Mouse (Mus musculus) CH12.LX (cell line): ENCODE data around the gene Zfp385c. TPM values are rescaled to one million over a fixed set of nuclear protein-coding genes. Genes with fewer than 3 reads are reported as not detected.

ENCODE experiments used
- DNase-seq: peaks from one replicate; pipeline ENCODE4 v3.0.0-alpha.2; 2013; ENCODE audit errors: extremely low read depth
- H3K27ac ChIP-seq: 2 replicates; pipeline ENCODE4 v1.5.1; 2012; ENCODE audit warnings: low read depth, mild to moderate bottlenecking, control low read depth, moderate library complexity; ENCODE audit not compliant: insufficient read depth
- H3K27me3 ChIP-seq: replicated peaks from 2 replicates; pipeline ENCODE3; 2012; ENCODE audit warnings: inconsistent platforms
- H3K36me3 ChIP-seq, 2 experiments: replicated peaks in 1 of 2; 2 replicates each; pipeline versions ENCODE3 to v1.6.1; 2012; ENCODE audit warnings: inconsistent platforms in 1 of 2, low read length in 1 of 2, mild to moderate bottlenecking in 1 of 2, mixed read lengths in 1 of 2, moderate library complexity in 1 of 2; ENCODE audit not compliant: control insufficient read depth in 1 of 2, insufficient read depth in 1 of 2
- H3K4me1 ChIP-seq, 2 experiments: 2 replicates each; pipeline ENCODE4 v1.6.1; 2012; ENCODE audit warnings: inconsistent platforms in 1 of 2, moderate library complexity in 1 of 2; ENCODE audit not compliant: insufficient read depth in 2 of 2, control insufficient read depth in 1 of 2
- H3K4me2 ChIP-seq: 2 replicates; pipeline ENCODE4 v1.6.1; 2012; ENCODE audit warnings: low read depth, mild to moderate bottlenecking, control low read depth; ENCODE audit not compliant: poor library complexity, insufficient read depth, severe bottlenecking
- H3K4me3 ChIP-seq, 3 experiments: fragments of 150-350 bp in 1 of 3; sonication (generic) in 1 of 3; replicated peaks in 1 of 3; 2 replicates each; pipeline versions ENCODE3 to v1.5.1; 2011 to 2012; ENCODE audit warnings: low read depth in 2 of 3, low read length in 2 of 3, mild to moderate bottlenecking in 2 of 3, moderate library complexity in 2 of 3, control low read depth in 1 of 3, improper control_type of control experiment in 1 of 3, inconsistent platforms in 1 of 3, mixed read lengths in 1 of 3; ENCODE audit not compliant: poor library complexity in 1 of 3
- H3K79me2 ChIP-seq: replicated peaks from 2 replicates; pipeline ENCODE4 v1.6.1; 2012; ENCODE audit warnings: mild to moderate bottlenecking, moderate library complexity; ENCODE audit not compliant: control insufficient read depth, poor library complexity, insufficient read depth, severe bottlenecking; ENCODE audit errors: extremely low read depth
- H3K9ac ChIP-seq: 2 replicates; pipeline ENCODE4 v1.6.1; 2012; ENCODE audit warnings: low read depth, mild to moderate bottlenecking, control low read depth, moderate library complexity; ENCODE audit not compliant: insufficient read depth
- H3K9me3 ChIP-seq: replicated peaks from 2 replicates; pipeline ENCODE3; 2012; ENCODE audit warnings: low read length, inconsistent platforms, mixed read lengths
- BHLHE40 ChIP-seq: IDR thresholded peaks from 2 replicates; pipeline ENCODE4 v1.6.1; 2011; ENCODE audit warnings: mild to moderate bottlenecking, low read depth, low read length, improper control_type of control experiment
- CHD1 ChIP-seq: IDR thresholded peaks from 2 replicates; pipeline ENCODE4 v1.6.1; 2012; ENCODE audit warnings: low read depth, low read length, improper control_type of control experiment, inconsistent platforms
- CHD2 ChIP-seq: IDR thresholded peaks from 2 replicates; pipeline ENCODE4 v1.6.1; 2011; ENCODE audit warnings: low read length, improper control_type of control experiment
- CTCF ChIP-seq, 2 experiments: IDR thresholded peaks in 1 of 2; conservative IDR thresholded peaks in 1 of 2; 2 replicates each; pipeline ENCODE4 v1.5.1; 2011 to 2012; ENCODE audit warnings: low read depth in 2 of 2, low read length in 2 of 2, improper control_type of control experiment in 1 of 2, inconsistent platforms in 1 of 2, mild to moderate bottlenecking in 1 of 2, moderate library complexity in 1 of 2
- E2F4 ChIP-seq: IDR thresholded peaks from 2 replicates; pipeline ENCODE4 v1.6.1; 2011; ENCODE audit warnings: low read depth, low read length, improper control_type of control experiment; ENCODE audit not compliant: insufficient replicate concordance
- ELF1 ChIP-seq: IDR thresholded peaks from 2 replicates; pipeline ENCODE4 v1.6.1; 2014; ENCODE audit warnings: low read depth, mild to moderate bottlenecking, inconsistent platforms, low read length, improper control_type of control experiment
- EP300 ChIP-seq: IDR thresholded peaks from 2 replicates; pipeline ENCODE4 v1.6.1; 2011; ENCODE audit warnings: low read length, improper control_type of control experiment
- ETS1 ChIP-seq: conservative IDR thresholded peaks from 2 replicates; pipeline ENCODE4 v1.6.1; 2012; ENCODE audit warnings: low read depth, mild to moderate bottlenecking, inconsistent platforms, low read length, improper control_type of control experiment, moderate library complexity
- GABPA ChIP-seq: IDR thresholded peaks from 2 replicates; pipeline ENCODE4 v1.6.1; 2012; ENCODE audit warnings: low read depth, low read length, improper control_type of control experiment, inconsistent platforms; ENCODE audit not compliant: insufficient replicate concordance
- HCFC1 ChIP-seq: IDR thresholded peaks from 2 replicates; pipeline ENCODE4 v1.6.1; 2012; ENCODE audit warnings: low read depth, mild to moderate bottlenecking, inconsistent platforms, low read length, improper control_type of control experiment
- IRF4 ChIP-seq: IDR thresholded peaks from 2 replicates; pipeline ENCODE4 v1.6.1; 2014; ENCODE audit warnings: low read depth, mild to moderate bottlenecking, inconsistent platforms, low read length, improper control_type of control experiment
- JUN ChIP-seq: IDR thresholded peaks from 2 replicates; pipeline ENCODE4 v1.6.1; 2011; ENCODE audit warnings: low read depth, mild to moderate bottlenecking, low read length, improper control_type of control experiment, moderate library complexity; ENCODE audit not compliant: insufficient read depth
- JUND ChIP-seq: conservative IDR thresholded peaks from 2 replicates; pipeline ENCODE4 v1.6.1; 2011; ENCODE audit warnings: low read depth, low read length, improper control_type of control experiment
- KAT2A ChIP-seq: IDR thresholded peaks from 2 replicates; pipeline ENCODE4 v1.6.1; 2012; ENCODE audit warnings: low read length, improper control_type of control experiment, inconsistent platforms; ENCODE audit not compliant: insufficient replicate concordance
- MAFK ChIP-seq: IDR thresholded peaks from 2 replicates; pipeline ENCODE4 v1.6.1; 2011; ENCODE audit warnings: low read length, improper control_type of control experiment; ENCODE audit not compliant: insufficient replicate concordance
- MAX ChIP-seq: IDR thresholded peaks from 2 replicates; pipeline ENCODE4 v1.6.1; 2011; ENCODE audit warnings: low read length, improper control_type of control experiment
- MAZ ChIP-seq: IDR thresholded peaks from 2 replicates; pipeline ENCODE4 v1.6.1; 2012; ENCODE audit warnings: low read depth, mild to moderate bottlenecking, inconsistent platforms, low read length, improper control_type of control experiment, moderate library complexity
- MEF2A ChIP-seq: IDR thresholded peaks from 2 replicates; pipeline ENCODE4 v1.6.1; 2014; ENCODE audit warnings: low read depth, mild to moderate bottlenecking, inconsistent platforms, low read length, improper control_type of control experiment, borderline replicate concordance
- MXI1 ChIP-seq: IDR thresholded peaks from 2 replicates; pipeline ENCODE4 v1.6.1; 2011; ENCODE audit warnings: mild to moderate bottlenecking, low read depth, low read length, improper control_type of control experiment
- MYC ChIP-seq: IDR thresholded peaks from 2 replicates; pipeline ENCODE4 v1.6.1; 2011; ENCODE audit warnings: low read depth, mild to moderate bottlenecking, improper control_type of control experiment, low read length
- NELFE ChIP-seq: IDR thresholded peaks from 2 replicates; pipeline ENCODE4 v1.6.1; 2011; ENCODE audit warnings: low read depth, low read length, improper control_type of control experiment
- NRF1 ChIP-seq: IDR thresholded peaks from 2 replicates; pipeline ENCODE4 v1.6.1; 2014; ENCODE audit warnings: low read depth, mild to moderate bottlenecking, inconsistent platforms, low read length, improper control_type of control experiment, moderate library complexity
- PAX5 ChIP-seq: IDR thresholded peaks from 2 replicates; pipeline ENCODE4 v1.6.1; 2012; ENCODE audit warnings: low read length, inconsistent platforms, mixed read lengths
- POLR2A ChIP-seq: IDR thresholded peaks from 2 replicates; pipeline ENCODE4 v1.6.1; 2011; ENCODE audit warnings: low read depth, mild to moderate bottlenecking, improper control_type of control experiment, low read length
- POLR2AphosphoS2 ChIP-seq: IDR thresholded peaks from 2 replicates; pipeline ENCODE4 v1.6.1; 2011; ENCODE audit warnings: low read depth, low read length, improper control_type of control experiment
- RAD21 ChIP-seq: IDR thresholded peaks from 2 replicates; pipeline ENCODE4 v1.6.1; 2011; ENCODE audit warnings: low read depth, mild to moderate bottlenecking, low read length, improper control_type of control experiment, moderate library complexity
- RCOR1 ChIP-seq: conservative IDR thresholded peaks from 2 replicates; pipeline ENCODE4 v1.6.1; 2012; ENCODE audit warnings: low read depth, mild to moderate bottlenecking, inconsistent platforms, low read length, improper control_type of control experiment
- SIN3A ChIP-seq: IDR thresholded peaks from 2 replicates; pipeline ENCODE4 v1.6.1; 2012; ENCODE audit warnings: low read length, improper control_type of control experiment, inconsistent platforms
- SMC3 ChIP-seq: IDR thresholded peaks from 2 replicates; pipeline ENCODE4 v1.6.1; 2011; ENCODE audit warnings: low read depth, low read length, improper control_type of control experiment
- TBP ChIP-seq: conservative IDR thresholded peaks from 2 replicates; pipeline ENCODE4 v1.6.1; 2011; ENCODE audit warnings: low read depth, low read length, improper control_type of control experiment
- TCF12 ChIP-seq: IDR thresholded peaks from 2 replicates; pipeline ENCODE4 v1.6.1; 2014; ENCODE audit warnings: low read depth, mild to moderate bottlenecking, inconsistent platforms, low read length, improper control_type of control experiment
- UBTF ChIP-seq: IDR thresholded peaks from 2 replicates; pipeline ENCODE4 v1.6.1; 2012; ENCODE audit warnings: low read depth, mild to moderate bottlenecking, inconsistent platforms, low read length, improper control_type of control experiment, moderate library complexity
- USF1 ChIP-seq: IDR thresholded peaks from 2 replicates; pipeline ENCODE4 v1.6.1; 2014; ENCODE audit warnings: low read depth, mild to moderate bottlenecking, inconsistent platforms, low read length, improper control_type of control experiment
- USF2 ChIP-seq: conservative IDR thresholded peaks from 2 replicates; pipeline ENCODE4 v1.6.1; 2011; ENCODE audit warnings: low read depth, low read length, improper control_type of control experiment
- ZC3H11A ChIP-seq: IDR thresholded peaks from 2 replicates; pipeline ENCODE4 v1.6.1; 2012; ENCODE audit warnings: low read depth, mild to moderate bottlenecking, inconsistent platforms, low read length, improper control_type of control experiment
- ZKSCAN1 ChIP-seq: IDR thresholded peaks from 2 replicates; pipeline ENCODE4 v1.6.1; 2012; ENCODE audit warnings: low read depth, inconsistent platforms, low read length, improper control_type of control experiment, borderline replicate concordance
- ZMIZ1 ChIP-seq: IDR thresholded peaks from 2 replicates; pipeline ENCODE4 v1.6.1; 2012; ENCODE audit warnings: low read depth, mild to moderate bottlenecking, inconsistent platforms, low read length, improper control_type of control experiment
- ZNF384 ChIP-seq: IDR thresholded peaks from 2 replicates; pipeline ENCODE4 v1.6.1; 2012; ENCODE audit warnings: low read depth, low read length, improper control_type of control experiment, inconsistent platforms
- dilution Hi-C: fragments of 300-500 bp; cut with MboI; formaldehyde crosslinking; loops from 2 replicates; pipeline ENCODE4 v1.14.3; 2020; ENCODE audit warnings: low sequenced_read_pairs; ENCODE audit not compliant: extremely low pct_unique_long_range_greater_than_20kb, extremely low pct_ligation_motif_present
- in situ Hi-C: fragments of 300-500 bp; cut with MboI; formaldehyde crosslinking; loops from 3 replicates; pipeline ENCODE4 v1.14.3; 2019; ENCODE audit warnings: low sequenced_read_pairs, low pct_ligation_motif_present, low pct_unique_long_range_greater_than_20kb, mixed read lengths
- polyA plus RNA-seq: library from polyadenylated mRNA; unstranded; fragments of >175 nt; gene quantifications from 2 replicates; pipeline ENCODE4 v1.2.1, GENCODE M21; 2012; ENCODE audit warnings: low read depth; ENCODE audit not compliant: insufficient read length
- total RNA-seq, 2 experiments: library from RNA; depleted of rRNA; stranded (reverse); fragments of 300-350 nt in 1 of 2; fragments of >200 nt in 1 of 2; gene quantifications; 2 replicates each; pipeline ENCODE4 v1.2.3; 2012 to 2014

The Zfp385c gene
- total and polyA plus RNA-seq, 3 experiments = 0.08 to 0.14 TPM; not detected in 1

GRCm38 (mm10) chr11:100580275-100580674, 112.0 kb downstream of the Zfp385c start:
- peak overlapping the region; percentile 3 for H3K27ac ChIP-seq
- in situ Hi-C loops (no loop called here), dilution Hi-C loops (no loop called here)
- no peak overlapping the region for H3K9ac ChIP-seq
- no peaks in the 10 kb centered on the region for H3K9me3 ChIP-seq
- no peaks in the 10 kb centered on the region for H3K27me3 ChIP-seq
- H3K79me2 ChIP-seq = peaks cover 39% of the 10 kb centered on the region
- DNase-seq = no peak
- TF ChIP-seq ELF1 (no peak), POLR2A (peak; percentile 15; the same call in 1 of the 2 replicates), MAZ (0 out of 2 replicates have a peak, but pooled peaks have one; percentile 55), MAFK (no peak), ZKSCAN1 (no peak), MEF2A (peak; percentile 67; the same call in 1 of the 2 replicates), TCF12 (peak; percentile 98), CHD2 (peak; percentile 26; the same call in 1 of the 2 replicates), E2F4 (no peak), POLR2AphosphoS2 (no peak), MYC (no peak), USF1 (no peak), IRF4 (peak; percentile 69), CTCF (conservative IDR thresholded peaks at IDR 0.05 in 1 of 2, IDR thresholded peaks at IDR 0.05 in 1 of 2; ENCODE audit: low read depth in 2 of 2, low read length in 2 of 2) (no peak), GABPA (no peak), NRF1 (0 out of 2 replicates have a peak, but pooled peaks have one; percentile 4), MAX (no peak), ETS1 (peak; percentile 80), JUN (no peak), NELFE (no peak), PAX5 (no peak), RAD21 (no peak), TBP (no peak), RCOR1 (no peak), EP300 (peak; percentile 47), UBTF (peak; percentile 71), BHLHE40 (peak; percentile 62), ZNF384 (no peak), USF2 (no peak), CHD1 (0 out of 2 replicates have a peak, but pooled peaks have one; percentile 43), MXI1 (peak; percentile 72; the same call in 1 of the 2 replicates), JUND (no peak), ZMIZ1 (peak; percentile 58), HCFC1 (no peak), SIN3A (peak; percentile 63; the same call in 1 of the 2 replicates), SMC3 (no peak), KAT2A (0 out of 2 replicates have a peak, but pooled peaks have one; percentile 31), ZC3H11A (no peak)
- peaks cover 75 to 100% of the 10 kb centered on the region in 2 experiments for H3K4me1 ChIP-seq
- H3K36me3 ChIP-seq = peaks cover 72 to 93% of the 10 kb centered on the region in 2 experiments
- H3K4me3 ChIP-seq = no peak overlapping the region
- no peak overlapping the region for H3K4me2 ChIP-seq
